8 mouse cellular contexts compared by ENCODE assay signal in genomic region chr7:119849096-119849495, GRCm38 (mm10). TPM values are rescaled to one million over a fixed set of nuclear protein-coding genes. Genes with fewer than 3 reads are reported as not detected.
DNase-seq lines count a peak whose midpoint lies in the region; ATAC-seq and TF ChIP-seq lines count a peak whose summit lies in the region.

No protein-coding gene starts in this region.

- H3K27me3 ChIP-seq in midbrain, postnatal 0 days (ENCODE audit: insufficient read depth, low read length) = no peaks in the 10 kb centered on the region

- no peaks in the 10 kb centered on the region for H3K4me1 ChIP-seq in midbrain, postnatal 0 days (ENCODE audit: insufficient read depth, low read length)

- H3K9me3 ChIP-seq in midbrain, postnatal 0 days (ENCODE audit: low read length) = no peaks in the 10 kb centered on the region

- no peak overlapping the region for H3K9ac ChIP-seq in midbrain, postnatal 0 days (replicated peaks; ENCODE audit: low read length, poor library complexity, severe bottlenecking)

- H3K27ac ChIP-seq in midbrain, postnatal 0 days (ENCODE audit: low read depth, low read length) = no peak overlapping the region

- peak; percentile 47; the same call in 1 of the 2 replicates for ATAC-seq in midbrain, postnatal 0 days (ENCODE audit: low FRiP score)

- H3K4me2 ChIP-seq in midbrain, postnatal 0 days (ENCODE audit: low read depth, low read length, poor library complexity, severe bottlenecking) = no peak overlapping the region

- TF ChIP-seq CTCF in midbrain, postnatal 0 days (IDR thresholded peaks at IDR 0.05) = peak; percentile 99

- no peak overlapping the region for H3K4me3 ChIP-seq in midbrain, postnatal 0 days (ENCODE audit: low read depth, low read length)

- H3K36me3 ChIP-seq in midbrain, postnatal 0 days (ENCODE audit: insufficient read depth, low read length) = no peaks in the 10 kb centered on the region

- intact Hi-C loops in left cerebral cortex, postnatal 10 days (cut with DNase I) = loop anchor here (5.0 kb wide), 2 partner anchors 248 to 353 kb away; partner anchors contain the start of genes Abca14, Crym and Dnah3

- 0% methylated on average over 1 of the region's 1 CpGs for WGBS in midbrain, postnatal 0 days

- DNase-seq in ovary, postnatal 10 days (ENCODE audit: low spot score) = peak; percentile 60
- no peak for DNase-seq in ovary, adult 18-20 months (ENCODE audit: low spot score)
- peak; percentile 57 to 76 for DNase-seq in cerebellum, adult 18-20 months
- DNase-seq in frontal cortex, adult 2 months (ENCODE audit: extremely low spot score in 1 of 2, low spot score in 1 of 2) = peak; percentile 18 to 87
- DNase-seq in induced T-regulatory cell, adult 2 months (ENCODE audit: low read depth) = peak; percentile 68
- peak; percentile 52 to 60 for DNase-seq in left cerebral cortex, postnatal 10 days (ENCODE audit: extremely low spot score in 1 of 2, low spot score in 2 of 2)
- peak; percentile 58 for DNase-seq in midbrain, postnatal 0 days (ENCODE audit: low spot score)
- peak; percentile 19 to 36 for DNase-seq in thymus, postnatal 36 days

RNA-seq across cellular contexts. Expression of gene Lyrm1, which starts 46.6 kb away (rescaled TPM):
- 17.8 and 19.1 TPM in 2 replicates for polyA plus RNA-seq in frontal cortex, adult 2 months (2012; rRNA removed)
- total RNA-seq in left cerebral cortex, postnatal 10 days (2021) = 10 to 100 TPM in 1 of 2 experiments, 1 to 10 TPM in 1; 9.0 to 10.6 TPM
- 5.9 and 12.1 TPM in 2 replicates for total RNA-seq in midbrain, postnatal 0 days (2014; rRNA removed)
- 25.5 and 27.4 TPM in 2 replicates for polyA plus RNA-seq in midbrain, postnatal 0 days (2015; fragmentation: Nextera tagmentation; extraction: Ambion mirVana)

RNA-seq across cellular contexts. Expression of gene Dcun1d3, which starts 47.0 kb away (rescaled TPM):
- polyA plus RNA-seq in frontal cortex, adult 2 months (2012; rRNA removed) = 10.7 and 11.3 TPM in 2 replicates
- 10 to 100 TPM; 19.5 to 26.5 TPM for total RNA-seq in left cerebral cortex, postnatal 10 days (2021)
- total RNA-seq in midbrain, postnatal 0 days (2014; rRNA removed) = 14.5 and 14.6 TPM in 2 replicates
- polyA plus RNA-seq in midbrain, postnatal 0 days (2015; fragmentation: Nextera tagmentation; extraction: Ambion mirVana) = 9.6 and 10.0 TPM in 2 replicates

RNA-seq across cellular contexts. Expression of gene Eri2, which starts 55.2 kb away (rescaled TPM):
- polyA plus RNA-seq in frontal cortex, adult 2 months (2012; rRNA removed) = 6.6 and 8.2 TPM in 2 replicates
- 1 to 10 TPM; 8.7 to 9.0 TPM for total RNA-seq in left cerebral cortex, postnatal 10 days (2021)
- total RNA-seq in midbrain, postnatal 0 days (2014; rRNA removed) = 7.6 and 11.1 TPM in 2 replicates
- polyA plus RNA-seq in midbrain, postnatal 0 days (2015; fragmentation: Nextera tagmentation; extraction: Ambion mirVana) = 8.0 and 8.3 TPM in 2 replicates

RNA-seq across cellular contexts. Expression of gene Rexo5, which starts 55.3 kb away (rescaled TPM):
- 2.1 and 5.7 TPM in 2 replicates for polyA plus RNA-seq in frontal cortex, adult 2 months (2012; rRNA removed)
- total RNA-seq in left cerebral cortex, postnatal 10 days (2021) = 1 to 10 TPM; 1.2 to 2.6 TPM
- 2.3 and 7.9 TPM in 2 replicates for total RNA-seq in midbrain, postnatal 0 days (2014; rRNA removed)
- 4.7 and 6.1 TPM in 2 replicates for polyA plus RNA-seq in midbrain, postnatal 0 days (2015; fragmentation: Nextera tagmentation; extraction: Ambion mirVana)
